Mouse (Mus musculus) cerebellum, postnatal 4 days (tissue): ENCODE data around the gene Lysmd2.
A peak's percentile ranks its signal among the peaks of the same experiment; 100 is the strongest.
"Not testable (repeated sequence)": the region's sequence is repeated elsewhere in the genome, so short reads cannot be mapped to it uniquely, and the experiment has no call there.

Source experiments
- DNase-seq, 2 experiments: peaks; one replicate each; pipeline ENCODE4 v3.0.0; 2022; ENCODE audit warnings: low spot score in 2 of 2, mixed read lengths in 1 of 2

Lysmd2 gene

DNA sequence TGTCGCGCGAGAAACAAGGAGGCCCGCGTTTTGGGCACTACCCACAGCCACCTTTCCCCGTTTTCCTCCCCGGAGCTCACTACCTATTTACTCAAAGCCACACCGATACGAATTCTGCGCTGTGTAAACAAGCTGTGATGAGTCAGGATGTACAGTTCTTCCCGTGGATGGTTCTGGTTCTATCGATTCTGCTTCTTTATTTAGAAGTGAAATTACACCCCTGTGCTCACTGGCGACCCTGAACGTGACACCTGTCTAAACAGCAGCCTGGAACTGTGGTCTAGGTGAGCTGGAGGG is 715 bp downstream of the Lysmd2 start:
- DNase-seq, result no peak

DNA sequence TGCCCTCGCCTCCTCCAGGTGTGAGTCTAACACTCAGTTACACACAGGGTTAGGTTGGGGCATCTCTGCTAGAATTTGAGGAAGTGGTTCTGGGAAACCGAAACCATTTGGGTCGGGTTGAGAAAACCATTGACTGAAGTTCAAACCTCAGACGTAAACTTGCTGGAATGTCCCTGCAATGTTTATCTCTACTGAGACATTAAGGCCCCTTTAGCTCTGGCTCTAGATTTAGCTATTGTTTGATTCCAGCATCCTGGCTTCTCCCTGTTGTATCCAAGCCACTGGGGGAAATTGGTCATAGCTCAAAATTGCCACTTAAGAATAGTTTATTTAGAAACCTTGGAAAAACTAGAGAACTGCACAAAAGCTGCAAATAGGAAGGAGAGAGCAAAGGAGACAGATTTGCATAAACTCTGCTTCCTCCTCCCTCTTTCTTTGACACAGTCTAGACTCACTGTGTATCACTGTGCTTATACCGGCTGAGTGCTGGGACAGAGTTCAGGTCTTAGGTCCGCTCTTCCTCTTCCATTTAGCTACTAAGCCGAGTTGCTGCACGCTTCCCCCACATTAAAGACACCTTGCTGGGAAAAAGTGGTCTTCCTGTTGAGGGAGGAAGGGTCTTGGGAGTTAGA is 5.4 kb downstream of the Lysmd2 start:
- no peak for DNase-seq

DNA sequence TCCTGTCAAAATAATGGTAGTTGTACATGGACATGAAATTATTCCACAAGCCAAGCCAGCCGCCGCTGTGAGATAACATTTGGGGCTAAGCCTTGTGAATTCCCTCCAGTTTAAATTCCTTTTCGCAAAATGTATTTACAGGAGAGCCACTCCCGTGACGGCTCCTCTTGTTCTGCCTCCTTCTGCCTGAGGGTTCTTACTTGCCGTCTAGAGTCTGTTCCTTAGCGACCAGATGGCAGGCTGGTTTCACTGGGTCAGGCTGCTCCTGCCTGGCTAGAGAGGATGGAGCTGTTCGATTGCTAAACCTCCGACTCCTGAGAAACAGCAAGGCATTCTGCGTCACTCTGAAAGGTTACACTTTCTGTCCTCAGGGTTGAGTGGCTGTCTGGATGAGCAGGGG is 6.6 kb downstream of the Lysmd2 start:
- DNase-seq, result no peak

DNA sequence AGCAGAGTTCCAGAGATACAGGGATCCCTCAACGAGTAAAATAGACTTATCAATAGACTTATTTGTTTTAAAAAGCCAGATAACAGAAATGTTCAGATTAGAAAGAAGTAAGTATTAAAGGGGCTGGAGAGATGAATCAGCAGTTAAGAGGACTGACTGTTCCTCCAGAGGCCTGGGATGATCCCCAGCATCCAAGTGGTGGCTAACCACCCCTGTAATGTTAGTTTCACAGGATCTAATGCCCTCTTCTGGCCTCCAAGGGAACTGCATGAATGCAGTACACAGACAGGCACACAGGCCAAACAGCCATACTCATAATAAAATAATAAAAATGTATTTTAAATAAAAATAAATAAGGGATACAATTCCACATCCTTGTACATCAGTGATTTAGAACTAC is 7.4 kb downstream of the Lysmd2 start:
- peak in 1 of 2 experiments; percentile 33 for DNase-seq

DNA sequence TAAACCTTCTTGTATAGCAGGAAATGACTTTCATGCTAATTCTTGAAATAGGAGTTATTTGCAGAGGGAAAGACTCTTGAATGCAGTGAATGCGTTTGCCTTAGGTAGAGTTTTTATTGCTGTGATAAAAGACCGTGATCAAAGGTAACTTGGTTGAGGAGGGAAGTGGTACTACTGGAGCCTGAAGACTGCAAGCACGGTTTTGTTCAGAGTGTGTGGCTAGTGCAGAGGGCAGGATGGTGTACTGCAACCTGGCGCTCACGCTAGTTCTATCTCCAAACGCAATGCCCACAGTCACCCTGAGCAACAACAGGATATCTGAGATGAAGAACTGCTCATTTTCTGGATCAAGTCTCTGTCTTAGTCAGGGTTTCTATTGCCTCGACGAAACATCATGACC is 8.1 kb downstream of the Lysmd2 start:
- DNase-seq, result no peak

DNA sequence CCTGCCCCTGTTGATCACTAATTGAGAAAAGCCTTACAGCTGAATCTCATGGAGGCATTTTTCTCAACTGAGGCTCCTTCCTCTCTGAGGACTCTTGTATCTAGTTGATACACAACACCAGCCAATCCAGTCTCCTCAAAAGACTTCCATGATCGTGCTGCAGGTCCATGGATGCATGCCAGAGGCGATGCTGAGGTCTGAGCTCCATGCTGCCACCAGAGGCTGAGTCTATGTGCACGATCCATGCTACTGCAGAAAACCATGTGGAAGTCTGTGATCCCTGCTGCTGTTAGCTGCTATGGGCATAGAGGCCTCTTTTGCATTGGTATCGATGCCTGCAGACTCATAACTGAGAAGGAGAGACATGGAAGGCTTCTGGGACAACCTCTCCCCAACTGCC is 8.7 kb downstream of the Lysmd2 start:
- no peak for DNase-seq

DNA sequence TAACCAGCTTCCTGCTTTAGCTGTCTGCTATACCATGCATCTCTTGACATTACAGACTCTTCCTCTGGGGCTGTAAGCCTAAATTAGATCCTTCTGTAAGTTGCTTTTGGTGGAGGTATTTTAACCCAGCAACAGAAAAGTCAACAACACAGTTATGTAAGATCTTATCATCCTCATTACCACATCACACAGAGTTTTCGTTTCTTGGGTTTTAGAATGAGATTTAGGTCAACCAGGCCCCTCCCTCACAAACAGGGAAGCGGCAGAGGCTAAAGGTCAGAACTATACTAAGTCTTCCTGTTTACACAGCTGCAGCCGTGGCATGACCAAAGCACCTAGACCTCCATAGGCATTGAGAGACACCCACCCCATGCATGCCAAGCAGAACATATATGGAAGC is 19.9 kb downstream of the Lysmd2 start:
- DNase-seq, result no peak

DNA sequence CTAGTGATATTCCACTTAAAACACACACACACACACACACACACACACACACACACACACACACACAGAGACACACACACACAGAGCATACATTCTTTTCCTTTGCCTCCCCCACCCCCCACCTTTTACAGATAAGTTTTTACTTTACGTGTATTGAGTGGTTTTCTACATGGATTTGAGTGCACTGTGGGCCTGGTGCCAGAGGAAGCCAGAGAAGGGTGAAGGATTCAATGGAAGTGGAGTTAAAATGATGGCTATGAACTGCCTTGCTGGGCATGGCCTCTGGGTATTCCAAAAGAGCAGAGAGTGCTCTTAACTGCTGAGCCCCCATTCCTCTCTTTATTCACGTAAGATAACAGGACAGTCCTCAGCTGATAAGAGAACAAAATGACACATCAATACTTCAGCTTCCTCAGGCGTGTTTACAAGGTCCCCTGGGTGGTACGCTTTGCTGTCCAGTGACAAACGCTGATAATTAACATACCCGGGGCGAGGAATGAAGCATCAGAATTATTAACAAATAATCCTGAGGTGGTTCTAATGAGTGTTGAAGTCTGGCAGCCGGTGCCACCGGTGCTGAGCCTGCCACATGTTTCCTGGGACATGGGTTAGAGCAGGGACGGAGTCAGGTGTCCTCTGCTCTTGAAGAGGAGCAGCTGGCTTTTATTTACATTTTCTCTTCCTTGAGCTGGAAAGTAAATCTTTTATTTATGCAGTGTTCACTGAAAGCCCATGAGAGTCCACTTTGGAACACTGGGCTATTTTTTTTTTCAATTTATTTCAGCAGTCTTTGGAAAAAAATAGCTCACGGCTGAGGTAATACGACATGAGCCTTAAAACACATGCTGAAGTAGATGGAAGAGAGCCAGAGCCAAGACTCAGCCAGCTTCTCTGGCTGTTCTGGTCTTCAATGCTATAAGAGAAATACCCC is 28.7 kb downstream of the Lysmd2 start:
- no peak for DNase-seq

DNA sequence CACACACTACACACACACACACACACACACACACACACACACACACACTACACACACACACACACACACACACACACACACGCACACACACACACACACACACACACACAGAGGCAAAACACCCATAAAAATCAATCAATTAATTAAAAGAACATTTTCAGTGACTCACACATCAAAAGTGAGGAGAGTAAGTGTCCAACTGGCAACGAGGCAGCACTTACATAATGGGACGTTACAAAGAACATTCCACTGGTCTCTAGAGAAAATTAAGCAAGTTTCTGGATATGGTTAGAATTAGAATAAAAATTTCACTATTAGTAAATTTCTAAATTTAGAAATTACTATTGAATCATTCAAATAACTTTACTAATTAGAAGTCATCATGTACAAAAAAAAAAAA is 30.9 kb downstream of the Lysmd2 start:
- DNase-seq, result not testable (repeated sequence)

DNA sequence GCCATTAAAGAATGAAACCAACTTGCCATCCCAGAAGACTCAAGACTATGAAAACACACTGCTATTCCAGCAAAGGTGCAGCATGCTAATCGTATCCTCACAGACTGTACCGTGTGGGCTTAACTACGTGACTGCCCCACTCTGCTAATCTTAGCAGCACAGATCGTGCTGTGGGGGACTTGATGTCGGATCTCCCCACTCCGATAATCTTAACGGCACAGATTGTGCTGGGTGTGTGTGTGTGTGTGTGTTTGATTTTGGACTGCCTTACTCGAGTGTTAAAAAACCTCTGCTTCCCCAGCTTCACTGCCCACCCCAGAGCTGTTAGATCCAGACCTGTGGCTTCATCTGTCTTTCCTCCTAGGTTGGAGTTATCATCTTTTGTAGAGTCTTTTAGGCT is 35.4 kb downstream of the Lysmd2 start:
- no peak for DNase-seq

DNA sequence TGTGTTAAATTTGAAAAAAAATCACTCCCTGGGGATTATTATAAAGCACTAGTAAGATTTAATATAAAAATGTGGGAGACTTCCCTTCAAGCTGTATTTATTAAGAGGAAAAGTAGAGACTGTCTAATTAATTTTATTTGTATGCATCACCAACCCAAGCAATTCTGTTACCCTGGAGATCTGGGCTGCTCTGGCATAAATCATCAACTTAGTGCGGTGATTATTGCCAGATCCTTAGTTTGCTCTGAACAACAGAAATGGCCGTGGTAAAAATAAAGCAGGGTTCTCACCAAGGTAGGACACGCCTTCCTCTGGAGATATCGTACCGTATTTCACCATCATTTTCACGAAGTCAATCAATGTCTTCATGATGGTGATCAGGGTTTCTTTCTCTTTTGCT is 39.8 kb downstream of the Lysmd2 start:
- DNase-seq, result no peak

DNA sequence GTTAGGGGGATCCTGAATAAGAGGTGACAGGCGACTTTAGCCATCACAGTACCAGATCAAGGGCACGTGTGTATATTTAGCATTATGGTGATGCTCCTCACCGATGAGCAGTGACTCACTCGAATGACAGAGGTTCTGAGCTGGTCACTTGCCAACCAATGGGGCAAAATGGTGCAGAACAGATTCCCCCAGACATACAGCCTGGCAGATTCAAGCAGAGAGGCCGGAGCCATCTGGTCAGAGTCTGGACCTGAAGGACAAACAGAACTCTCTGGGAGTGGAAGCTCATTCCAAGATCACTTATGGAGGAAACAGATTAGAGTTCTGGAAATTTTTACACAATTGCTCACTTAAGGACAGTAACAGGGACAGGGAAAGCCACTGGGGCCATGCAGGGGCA is 41.1 kb downstream of the Lysmd2 start:
- DNase-seq, result peak in 1 of 2 experiments; percentile 26

DNA sequence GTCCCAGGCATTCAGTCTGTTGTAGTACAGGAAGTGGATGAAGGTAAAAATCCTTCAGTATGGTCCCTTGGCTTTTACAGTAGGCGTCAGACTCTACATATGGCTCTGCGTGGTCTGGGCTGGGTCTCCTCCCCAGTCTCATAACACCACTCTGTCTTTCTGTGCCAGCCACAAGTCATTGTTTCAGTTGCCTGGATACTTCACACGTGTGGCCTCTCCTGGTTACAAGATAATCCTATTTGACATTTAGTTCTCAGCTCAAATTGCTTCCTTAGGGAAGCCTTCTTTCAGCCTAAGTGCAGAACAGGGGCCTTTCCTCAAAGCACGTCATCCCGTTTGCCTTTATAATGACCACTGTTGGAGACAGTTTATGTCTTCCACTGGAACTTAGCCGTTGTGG is 47.2 kb downstream of the Lysmd2 start:
- no peak for DNase-seq

DNA sequence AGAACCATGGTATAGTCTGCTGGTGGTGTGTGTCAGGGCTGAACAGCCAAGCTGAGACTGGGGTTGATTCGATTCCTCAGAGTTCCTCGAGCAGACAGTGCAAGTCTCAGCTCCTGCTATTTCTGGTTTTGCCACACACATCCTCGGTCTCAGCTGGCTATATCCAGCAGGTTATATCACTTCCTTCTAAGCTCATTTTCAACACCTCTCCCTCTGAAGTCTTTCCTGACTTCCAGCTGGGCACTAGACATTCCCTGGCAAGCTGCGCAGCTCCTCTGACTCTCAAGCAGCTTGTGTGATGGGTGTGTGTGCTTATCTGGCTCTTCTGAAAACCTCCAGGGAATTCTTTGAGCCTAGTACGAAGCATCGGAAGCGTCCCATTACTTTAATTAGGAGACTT is 50.7 kb downstream of the Lysmd2 start:
- DNase-seq, result no peak

DNA sequence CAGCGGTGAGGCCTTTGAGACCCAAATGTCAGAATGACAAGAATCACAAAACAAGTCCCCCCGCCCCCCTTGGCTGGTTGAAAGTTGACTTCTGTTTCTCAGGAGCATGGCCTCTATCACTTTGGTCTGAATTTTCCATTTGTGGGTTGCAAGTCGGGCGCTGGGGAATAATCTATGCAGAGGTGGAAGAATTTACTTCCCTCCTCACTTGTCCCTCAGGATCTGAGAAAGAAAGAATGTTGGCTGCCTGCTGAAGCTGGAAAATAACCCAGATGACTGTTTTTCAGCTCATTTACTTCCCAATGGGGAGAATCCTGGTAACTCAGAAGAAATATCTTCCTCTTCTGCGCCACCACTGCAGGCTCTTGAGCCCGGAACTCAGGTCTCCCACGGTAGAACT is 52.8 kb downstream of the Lysmd2 start:
- DNase-seq, result no peak

DNA sequence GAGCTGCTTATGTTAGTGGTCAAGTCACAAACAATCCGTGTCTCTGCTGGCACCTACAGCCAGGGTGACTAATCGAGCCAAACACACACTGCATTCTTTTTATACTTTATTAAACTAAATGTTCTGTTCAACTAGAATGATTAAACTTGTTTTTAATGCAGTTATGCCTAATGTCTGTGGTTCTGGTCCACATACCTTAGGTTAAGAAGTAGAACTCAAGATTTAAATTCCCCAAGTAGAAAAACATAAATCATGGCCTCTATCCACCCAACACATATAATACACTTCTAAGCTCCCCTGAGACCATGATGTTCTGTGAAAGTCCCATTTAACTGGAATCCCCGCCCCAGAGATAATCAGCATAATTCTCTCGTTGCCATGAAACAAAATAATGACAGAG is 54.1 kb downstream of the Lysmd2 start:
- no peak for DNase-seq

DNA sequence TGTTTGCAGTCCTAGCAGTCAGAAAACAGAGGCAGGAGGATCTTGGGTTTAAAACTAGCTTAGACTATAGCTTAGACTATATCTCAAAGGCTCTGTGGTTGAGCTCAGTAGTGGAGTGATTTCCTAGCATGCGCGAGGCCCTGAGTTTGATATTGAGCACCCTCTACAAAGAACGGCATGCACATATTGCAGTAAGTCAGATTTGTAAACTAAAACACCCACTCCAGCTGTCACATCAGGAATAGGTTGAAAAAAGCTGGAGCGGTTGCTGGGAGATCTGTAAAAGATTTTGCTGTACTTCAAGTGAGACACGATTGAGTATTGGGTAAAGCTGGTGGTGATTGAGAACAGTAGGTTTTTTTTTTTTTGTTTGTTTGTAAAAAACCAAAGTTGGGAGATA is 55.1 kb downstream of the Lysmd2 start:
- no peak for DNase-seq

DNA sequence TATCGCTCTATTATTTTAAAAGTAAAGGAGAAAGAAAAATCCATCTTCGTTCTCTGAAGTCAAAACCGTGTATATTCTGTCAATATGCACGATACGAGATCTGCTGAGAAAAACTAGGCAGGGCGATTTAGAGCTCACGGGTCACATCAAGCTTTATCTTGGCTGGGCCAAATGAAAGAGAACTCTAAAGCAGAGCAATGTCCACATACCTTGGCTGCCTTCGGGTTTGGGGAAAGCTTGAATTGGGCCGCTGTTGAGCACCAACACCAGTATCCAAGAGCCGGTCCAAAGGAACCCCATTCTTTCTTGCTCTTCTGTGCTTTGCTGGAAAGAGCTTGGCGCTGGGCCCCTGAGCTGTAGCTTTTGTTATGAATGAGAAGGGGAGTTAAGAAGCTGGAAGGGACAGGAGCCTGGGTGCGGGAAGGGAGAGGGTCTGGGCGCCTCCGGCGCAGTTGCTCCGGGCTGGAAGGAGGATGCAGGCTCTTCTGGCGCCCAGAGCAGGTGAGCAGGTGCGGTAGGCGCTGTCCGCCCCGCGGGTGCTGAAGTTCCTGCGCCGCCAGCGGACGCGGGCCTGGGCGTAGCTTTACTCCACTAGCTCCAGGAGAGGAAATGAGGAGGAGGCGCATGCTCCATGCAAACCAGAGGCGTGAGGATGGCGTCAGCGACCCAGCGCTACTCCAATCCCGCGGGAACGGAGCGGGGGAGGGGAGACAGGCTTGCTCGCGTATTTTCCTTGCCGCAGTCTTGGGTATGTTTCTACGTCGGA is 58.1 kb downstream of the Lysmd2 start, which contains the start of gene Scg3:
TSS of gene Scg3 (minus strand) at position 631 of the 766 bp plus-strand sequence.
- DNase-seq, result peak; percentile 82 to 95

DNA sequence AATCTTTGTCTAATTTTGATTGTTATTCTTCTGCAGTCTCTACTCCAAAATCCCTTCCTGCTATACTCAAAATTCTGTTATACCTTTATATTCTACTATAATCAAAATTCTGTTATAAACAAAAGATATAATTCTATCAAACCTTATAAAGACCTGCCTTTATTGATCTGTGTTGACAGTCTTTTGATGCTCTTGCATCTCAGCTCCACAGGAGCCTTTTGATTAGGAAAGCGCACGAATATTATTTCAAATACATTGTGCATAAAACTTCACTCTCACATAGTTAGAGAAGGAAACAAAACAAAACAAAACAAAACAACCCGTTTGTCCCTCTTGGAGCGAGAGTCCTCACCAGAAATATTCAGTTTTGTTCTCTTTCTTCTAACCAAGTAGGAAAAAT is 58.8 kb downstream of the Lysmd2 start:
- DNase-seq, result no peak

DNA sequence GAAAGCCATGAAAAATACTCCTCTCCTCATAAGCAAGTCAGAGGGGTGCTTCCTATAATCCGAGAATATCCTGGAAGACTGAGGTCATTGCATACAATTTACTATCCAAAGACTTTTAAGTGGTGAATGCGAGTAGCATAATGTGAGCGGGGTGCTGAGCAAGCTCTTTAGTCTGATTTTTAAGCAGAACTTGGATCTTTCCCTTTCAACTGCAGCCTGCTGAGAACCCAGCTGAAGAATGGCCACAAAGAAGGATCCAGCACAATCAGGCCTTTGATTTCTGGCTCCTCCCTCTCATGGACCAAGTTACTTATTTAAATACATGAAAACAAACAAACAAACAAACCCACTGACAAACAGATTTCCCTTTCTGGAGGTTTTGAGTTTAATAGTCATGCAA is 59.2 kb downstream of the Lysmd2 start:
- DNase-seq, result no peak
